Mouse (Mus musculus): ENCODE results near the gene Prkca. TPM values are rescaled to one million over a fixed set of nuclear protein-coding genes. Genes with fewer than 3 reads are reported as not detected.
A peak's percentile ranks its signal among the peaks of the same experiment; 100 is the strongest.

Prkca gene
- polyA plus RNA-seq, 1 experiment from 2014 or later: 12.9 TPM

- Histone ChIP-seq H3K4me1 (no peaks in the 10 kb centered on the region), H3K4me2 (no peak overlapping the region), H3K27ac (replicated peaks) (no peak overlapping the region), H3K36me3 (peaks cover 28% of the 10 kb centered on the region), H3K4me3 (no peak overlapping the region), H3K27me3 (replicated peaks) (no peaks in the 10 kb centered on the region), H3K9me3 (no peaks in the 10 kb centered on the region), H3K9ac (no peak overlapping the region)
- no peak for ATAC-seq (ENCODE audit: extremely low read depth, insufficient number of reproducible peaks, low FRiP score, low TSS enrichment)
- 82% methylated on average over 10 of the region's 10 CpGs for WGBS
These were observed 290.0 kb downstream of the Prkca start for GRCm38 (mm10) chr11:108053746-108054145.

DNA sequence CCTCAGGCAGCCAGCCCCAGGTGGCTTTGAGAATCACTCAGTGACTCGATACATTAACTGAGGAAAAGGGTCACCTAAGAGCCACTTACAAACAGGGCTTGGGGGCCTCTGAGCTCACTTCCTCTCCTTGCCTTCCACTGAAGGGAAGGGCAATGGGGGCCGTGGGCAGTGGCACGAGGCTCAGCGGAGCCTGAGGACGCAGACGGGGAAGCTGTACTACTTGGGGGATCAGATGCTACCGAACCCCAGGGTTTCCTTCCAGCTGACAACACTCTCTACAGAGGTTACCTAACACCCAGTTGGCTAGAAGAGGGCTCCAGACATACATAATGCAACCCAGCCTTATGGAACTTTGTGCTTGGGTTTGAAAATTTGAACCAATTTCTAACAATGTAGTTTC lies 302.1 kb downstream of the Prkca start:
- H3K36me3 ChIP-seq: peaks cover 8% of the 10 kb centered on the region; the same call in 1 of the 2 replicates
- no peaks in the 10 kb centered on the region for H3K27me3 ChIP-seq (replicated peaks)
- ATAC-seq (ENCODE audit: extremely low read depth, insufficient number of reproducible peaks, low FRiP score, low TSS enrichment): no peak
- 0 out of 2 replicates have a peak, but pooled peaks cover 4% of the 10 kb centered on the region for H3K9me3 ChIP-seq
- no peak overlapping the region for H3K4me2 ChIP-seq
- peaks cover 4% of the 10 kb centered on the region; the same call in 1 of the 2 replicates for H3K4me1 ChIP-seq
- no peak overlapping the region for H3K9ac ChIP-seq
- H3K4me3 ChIP-seq: no peak overlapping the region
- H3K27ac ChIP-seq (replicated peaks): no peak overlapping the region
- 75% methylated on average over 7 of the region's 7 CpGs for WGBS

- no peak overlapping the region for H3K4me3 ChIP-seq
- H3K36me3 ChIP-seq: peaks cover 8% of the 10 kb centered on the region; the same call in 1 of the 2 replicates
- no peak for ATAC-seq (ENCODE audit: extremely low read depth, insufficient number of reproducible peaks, low FRiP score, low TSS enrichment)
- no peak overlapping the region for H3K4me2 ChIP-seq
- WGBS: 67% methylated on average over 2 of the region's 2 CpGs
- 0 out of 2 replicates have a peak, but pooled peaks cover 4% of the 10 kb centered on the region for H3K9me3 ChIP-seq
- H3K27ac ChIP-seq (replicated peaks): no peak overlapping the region
- no peaks in the 10 kb centered on the region for H3K27me3 ChIP-seq (replicated peaks)
- no peak overlapping the region for H3K9ac ChIP-seq
- H3K4me1 ChIP-seq: peaks cover 5% of the 10 kb centered on the region; the same call in 1 of the 2 replicates
These were observed 302.9 kb downstream of the Prkca start for GRCm38 (mm10) chr11:108040823-108041222.

DNA sequence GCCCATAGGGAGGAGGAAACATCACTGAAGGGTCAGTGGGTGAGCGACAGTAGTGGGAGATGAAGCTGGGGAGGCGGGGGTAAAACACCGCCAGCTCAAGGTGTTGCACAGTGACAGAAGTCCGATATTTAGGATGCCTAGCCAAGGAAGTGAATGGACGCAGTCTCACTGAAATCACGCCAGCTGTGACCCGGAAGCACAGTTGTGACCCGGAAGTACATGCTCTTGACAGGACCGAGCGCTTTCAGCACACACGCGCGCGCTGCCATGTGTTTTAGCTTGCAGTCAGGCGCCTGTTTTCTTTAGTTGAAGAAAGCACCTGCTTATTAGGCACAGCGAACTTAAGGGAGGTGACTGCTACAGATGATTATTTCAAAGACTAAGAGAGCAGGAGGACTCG lies 304.0 kb downstream of the Prkca start:
- 89% methylated on average over 17 of the region's 17 CpGs for WGBS
- Histone ChIP-seq H3K36me3 (peaks cover 1% of the 10 kb centered on the region; the same call in 1 of the 2 replicates), H3K27me3 (replicated peaks) (no peaks in the 10 kb centered on the region), H3K9me3 (0 out of 2 replicates have a peak, but pooled peaks cover 2% of the 10 kb centered on the region), H3K4me2 (no peak overlapping the region), H3K4me3 (no peak overlapping the region), H3K9ac (no peak overlapping the region), H3K27ac (replicated peaks) (no peak overlapping the region), H3K4me1 (peaks cover 6% of the 10 kb centered on the region)
- ATAC-seq (ENCODE audit: extremely low read depth, insufficient number of reproducible peaks, low FRiP score, low TSS enrichment): no peak

DNA sequence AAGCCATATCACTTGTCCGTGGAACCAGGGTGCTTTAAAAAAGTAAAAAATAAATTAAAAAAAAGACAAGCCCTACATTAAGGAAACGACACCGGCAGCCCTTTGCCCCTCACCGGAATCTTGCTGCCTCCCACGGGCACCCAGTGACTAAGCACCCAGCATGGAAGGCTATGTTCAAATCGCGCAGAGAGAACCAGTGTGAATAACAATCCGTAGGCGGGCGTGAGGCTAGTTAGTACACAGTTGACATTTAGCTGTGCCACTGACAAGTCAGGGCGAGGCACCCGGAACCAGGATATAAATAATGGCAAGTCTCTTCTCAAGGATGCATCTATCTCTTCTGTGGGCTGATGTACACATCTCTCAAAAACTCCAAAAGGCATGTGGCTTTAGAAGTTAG lies 304.7 kb downstream of the Prkca start:
- no peaks in the 10 kb centered on the region for H3K9me3 ChIP-seq
- 89% methylated on average over 12 of the region's 12 CpGs for WGBS
- no peak overlapping the region for H3K9ac ChIP-seq
- ATAC-seq (ENCODE audit: extremely low read depth, insufficient number of reproducible peaks, low FRiP score, low TSS enrichment): no peak
- H3K4me3 ChIP-seq: no peak overlapping the region
- H3K36me3 ChIP-seq: no peaks in the 10 kb centered on the region
- H3K4me2 ChIP-seq: no peak overlapping the region
- no peak overlapping the region for H3K27ac ChIP-seq (replicated peaks)
- H3K27me3 ChIP-seq (replicated peaks): no peaks in the 10 kb centered on the region
- peaks cover 14% of the 10 kb centered on the region for H3K4me1 ChIP-seq

GRCm38 (mm10) chr11:108036339-108036738 lies 307.4 kb downstream of the Prkca start:
- no peaks in the 10 kb centered on the region for H3K9me3 ChIP-seq
- H3K4me2 ChIP-seq: no peak overlapping the region
- no peak overlapping the region for H3K4me3 ChIP-seq
- no peak overlapping the region for H3K9ac ChIP-seq
- 81% methylated on average over 10 of the region's 10 CpGs for WGBS
- H3K36me3 ChIP-seq: no peaks in the 10 kb centered on the region
- ATAC-seq (ENCODE audit: extremely low read depth, insufficient number of reproducible peaks, low FRiP score, low TSS enrichment): no peak
- no peak overlapping the region for H3K27ac ChIP-seq (replicated peaks)
- H3K4me1 ChIP-seq: peaks cover 33% of the 10 kb centered on the region
- no peaks in the 10 kb centered on the region for H3K27me3 ChIP-seq (replicated peaks)

- 73% methylated on average over 5 of the region's 5 CpGs for WGBS
These were observed 308.0 kb downstream of the Prkca start for GRCm38 (mm10) chr11:108035761-108036160.

DNA sequence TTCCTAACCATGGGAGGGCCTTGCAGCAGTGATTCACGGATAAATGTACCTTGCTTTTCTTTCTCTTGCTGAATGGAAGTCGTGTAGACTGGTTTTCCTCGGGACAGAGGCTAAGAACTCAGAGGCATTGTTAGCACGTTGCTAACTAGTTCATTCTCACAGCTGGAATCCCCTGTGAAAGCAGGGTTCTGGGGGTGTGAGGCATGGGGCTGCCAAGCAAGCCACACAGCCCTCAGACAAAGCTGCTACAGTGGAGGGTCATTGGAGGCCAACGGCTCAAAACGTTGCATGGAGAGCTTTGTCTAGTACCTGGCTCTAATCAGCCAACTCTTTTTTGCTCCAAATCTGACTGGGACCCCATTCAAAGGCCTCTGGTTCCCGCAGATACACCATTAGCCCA lies 309.4 kb downstream of the Prkca start:
- no peak overlapping the region for H3K27ac ChIP-seq (replicated peaks)

More at GRCm38 (mm10) chr11:108035761-108036160, 308.0 kb downstream of the Prkca start:
- peaks cover 36% of the 10 kb centered on the region for H3K4me1 ChIP-seq
- no peak overlapping the region for H3K9ac ChIP-seq
- H3K36me3 ChIP-seq: no peaks in the 10 kb centered on the region
- ATAC-seq (ENCODE audit: extremely low read depth, insufficient number of reproducible peaks, low FRiP score, low TSS enrichment): no peak
- H3K27ac ChIP-seq (replicated peaks): no peak overlapping the region
- no peaks in the 10 kb centered on the region for H3K27me3 ChIP-seq (replicated peaks)
- H3K4me2 ChIP-seq: no peak overlapping the region
- no peak overlapping the region for H3K4me3 ChIP-seq
- H3K9me3 ChIP-seq: no peaks in the 10 kb centered on the region

DNA sequence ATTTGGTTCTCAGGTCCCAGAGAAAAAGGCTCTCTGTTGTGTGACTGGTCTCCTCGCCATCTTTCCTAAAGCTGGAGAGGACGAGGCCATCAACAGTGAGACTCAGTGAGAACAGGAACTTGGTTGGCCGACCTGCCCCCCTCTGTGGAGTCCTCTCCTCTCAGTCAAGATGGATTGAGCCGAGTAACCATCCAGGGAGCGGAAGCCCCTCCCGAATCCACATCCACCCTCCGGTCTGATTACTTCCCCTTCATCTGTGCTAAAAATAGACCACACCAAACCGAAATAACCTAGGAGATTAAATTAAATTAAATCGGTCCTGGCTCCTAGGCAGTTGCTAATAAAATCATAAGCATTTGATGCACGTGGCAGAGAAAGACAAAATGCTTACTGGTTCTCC lies 311.2 kb downstream of the Prkca start:
- H3K9ac ChIP-seq: no peak overlapping the region
- WGBS: 35% methylated on average over 10 of the region's 10 CpGs

More for the DNA sequence above, 309.4 kb downstream of the Prkca start:
- no peaks in the 10 kb centered on the region for H3K36me3 ChIP-seq
- no peak overlapping the region for H3K9ac ChIP-seq
- ATAC-seq (ENCODE audit: extremely low read depth, insufficient number of reproducible peaks, low FRiP score, low TSS enrichment): no peak
- no peaks in the 10 kb centered on the region for H3K27me3 ChIP-seq (replicated peaks)
- H3K4me1 ChIP-seq: peaks cover 36% of the 10 kb centered on the region
- H3K9me3 ChIP-seq: no peaks in the 10 kb centered on the region
- WGBS: 47% methylated on average over 7 of the region's 7 CpGs
- H3K4me2 ChIP-seq: no peak overlapping the region
- no peak overlapping the region for H3K4me3 ChIP-seq

DNA sequence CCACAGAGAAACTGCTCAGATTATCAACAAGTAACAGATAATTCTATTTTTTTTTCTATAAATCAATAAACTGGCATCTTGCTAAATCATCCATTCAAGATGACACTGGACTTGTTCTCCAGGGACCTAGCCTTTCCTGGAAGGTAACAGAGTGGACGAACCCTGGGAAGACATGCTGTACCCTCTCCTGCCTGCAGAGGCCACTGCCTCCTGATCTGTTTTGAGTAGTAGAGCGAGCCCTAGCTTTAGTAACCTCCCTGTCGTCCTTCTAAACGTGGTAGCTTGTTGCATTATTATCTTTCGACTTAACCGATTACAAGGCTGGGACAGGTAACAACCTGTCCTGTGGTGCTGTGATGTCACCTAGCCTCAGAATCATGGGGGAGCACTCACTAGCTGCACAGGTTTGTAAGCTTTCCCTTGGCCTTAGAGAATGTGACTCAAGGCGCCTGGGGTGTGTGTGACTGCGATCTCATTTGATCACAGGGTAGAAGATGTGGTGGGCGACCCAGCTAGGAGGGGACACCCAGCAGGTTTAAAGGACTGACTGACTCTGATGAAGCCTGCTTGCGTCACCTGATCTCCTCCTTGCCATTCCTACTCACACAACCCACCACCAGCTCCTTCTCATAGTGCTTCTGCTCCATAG lies 312.6 kb downstream of the Prkca start:
- no peak overlapping the region for H3K4me3 ChIP-seq
- 42% methylated on average over 10 of the region's 10 CpGs for WGBS
- no peaks in the 10 kb centered on the region for H3K36me3 ChIP-seq
- no peaks in the 10 kb centered on the region for H3K9me3 ChIP-seq
- no peak for ATAC-seq (ENCODE audit: extremely low read depth, insufficient number of reproducible peaks, low FRiP score, low TSS enrichment)
- no peak overlapping the region for H3K9ac ChIP-seq
- H3K4me2 ChIP-seq: no peak overlapping the region
- H3K27ac ChIP-seq (replicated peaks): no peak overlapping the region
- H3K4me1 ChIP-seq: peaks cover 42% of the 10 kb centered on the region
- H3K27me3 ChIP-seq (replicated peaks): no peaks in the 10 kb centered on the region

More for the DNA sequence above, 311.2 kb downstream of the Prkca start:
- no peaks in the 10 kb centered on the region for H3K9me3 ChIP-seq
- H3K36me3 ChIP-seq: no peaks in the 10 kb centered on the region
- H3K4me2 ChIP-seq: peak overlapping the region; percentile 1; the same call in 1 of the 2 replicates
- no peak overlapping the region for H3K27ac ChIP-seq (replicated peaks)
- H3K4me1 ChIP-seq: peaks cover 45% of the 10 kb centered on the region
- no peak overlapping the region for H3K4me3 ChIP-seq
- no peak for ATAC-seq (ENCODE audit: extremely low read depth, insufficient number of reproducible peaks, low FRiP score, low TSS enrichment)
- H3K27me3 ChIP-seq (replicated peaks): no peaks in the 10 kb centered on the region

DNA sequence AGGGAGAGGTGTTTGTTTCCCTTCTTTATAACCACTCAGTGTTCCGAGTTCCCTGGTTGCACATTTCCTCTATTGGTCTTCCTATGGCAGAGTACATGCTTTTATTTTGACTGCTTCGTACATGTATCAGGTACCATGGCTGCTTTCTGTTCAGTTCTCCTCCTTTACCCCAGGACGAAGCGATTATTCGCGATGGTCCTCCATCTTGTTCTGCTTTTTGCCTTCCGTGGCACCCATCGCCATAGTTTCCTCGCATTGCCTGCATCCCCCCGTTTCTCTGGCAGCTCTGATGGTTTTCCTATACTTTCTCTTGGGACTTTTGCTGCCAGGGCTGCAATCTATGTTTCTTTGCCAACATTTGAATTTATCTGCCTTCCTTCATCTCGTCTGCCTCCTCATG lies 314.4 kb downstream of the Prkca start:
- Histone ChIP-seq H3K9ac (no peak overlapping the region), H3K4me2 (no peak overlapping the region), H3K4me1 (peaks cover 38% of the 10 kb centered on the region), H3K27ac (replicated peaks) (no peak overlapping the region), H3K4me3 (no peak overlapping the region), H3K27me3 (replicated peaks) (no peaks in the 10 kb centered on the region), H3K36me3 (no peaks in the 10 kb centered on the region), H3K9me3 (no peaks in the 10 kb centered on the region)
- 88% methylated on average over 11 of the region's 11 CpGs for WGBS
- no peak for ATAC-seq (ENCODE audit: extremely low read depth, insufficient number of reproducible peaks, low FRiP score, low TSS enrichment)

DNA sequence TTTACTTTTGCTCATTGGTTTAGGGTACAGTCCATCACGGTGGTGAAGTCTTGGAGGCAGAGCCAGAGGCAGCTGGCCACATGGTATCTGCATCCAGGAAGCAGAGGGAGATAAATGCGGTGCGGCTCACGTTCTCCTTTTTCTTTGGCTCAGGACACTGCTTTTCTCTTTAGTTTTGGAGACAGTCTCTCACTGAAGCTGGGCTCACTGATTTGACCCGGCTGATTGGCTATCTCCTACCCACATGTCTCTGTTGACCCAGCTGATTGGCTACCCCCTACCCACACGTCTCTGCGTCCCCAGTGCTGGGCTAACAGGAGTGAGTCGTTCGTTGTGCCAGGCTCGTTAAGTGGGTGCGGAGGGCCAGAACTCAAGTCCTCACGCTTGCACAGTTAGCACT lies 315.3 kb downstream of the Prkca start:
- no peaks in the 10 kb centered on the region for H3K27me3 ChIP-seq (replicated peaks)
- no peak for ATAC-seq (ENCODE audit: extremely low read depth, insufficient number of reproducible peaks, low FRiP score, low TSS enrichment)
- no peak overlapping the region for H3K27ac ChIP-seq (replicated peaks)
- peak overlapping the region; percentile 2; the same call in 1 of the 2 replicates for H3K4me3 ChIP-seq
- peaks cover 30% of the 10 kb centered on the region for H3K4me1 ChIP-seq
- no peaks in the 10 kb centered on the region for H3K9me3 ChIP-seq
- peak overlapping the region; percentile 39 for H3K4me2 ChIP-seq
- H3K9ac ChIP-seq: no peak overlapping the region
- no peaks in the 10 kb centered on the region for H3K36me3 ChIP-seq
- WGBS: 35% methylated on average over 12 of the region's 12 CpGs
